Mouse (Mus musculus): ENCODE measurements around the gene Ap1ar.

The Ap1ar gene

GRCm38 (mm10) chr3:127837154-127837865 is at the start of gene Ap1ar:
Ap1ar (minus strand) TSS chr3:127837523.
- DNase-seq (ENCODE audit: low read depth, low spot score) = peak; percentile 81

- no peak for DNase-seq (ENCODE audit: low read depth, low spot score)
Measured at GRCm38 (mm10) chr3:127881684-127882083, 44.4 kb upstream of the Ap1ar start.

GRCm38 (mm10) chr3:127879968-127880367 is 42.6 kb upstream of the Ap1ar start:
- no peak for DNase-seq (ENCODE audit: low read depth, low spot score)

- DNase-seq (ENCODE audit: low read depth, low spot score) = no peak
Measured at GRCm38 (mm10) chr3:127875509-127875908, 38.2 kb upstream of the Ap1ar start.

- DNase-seq (ENCODE audit: low read depth, low spot score) = no peak
Measured at GRCm38 (mm10) chr3:127875059-127875458, 37.7 kb upstream of the Ap1ar start.

GRCm38 (mm10) chr3:127874254-127874883 is 37.0 kb upstream of the Ap1ar start:
- no peak for DNase-seq (ENCODE audit: low read depth, low spot score)

GRCm38 (mm10) chr3:127871575-127871974 is 34.3 kb upstream of the Ap1ar start:
- no peak for DNase-seq (ENCODE audit: low read depth, low spot score)

- DNase-seq (ENCODE audit: low read depth, low spot score) = no peak
Measured at GRCm38 (mm10) chr3:127868880-127869279, 31.6 kb upstream of the Ap1ar start.

GRCm38 (mm10) chr3:127868046-127868758 is 30.9 kb upstream of the Ap1ar start:
- DNase-seq (ENCODE audit: low read depth, low spot score) = no peak

GRCm38 (mm10) chr3:127864242-127864641 is 26.9 kb upstream of the Ap1ar start:
- DNase-seq (ENCODE audit: low read depth, low spot score) = no peak

GRCm38 (mm10) chr3:127863571-127863970 is 26.2 kb upstream of the Ap1ar start:
- no peak for DNase-seq (ENCODE audit: low read depth, low spot score)

- no peak for DNase-seq (ENCODE audit: low read depth, low spot score)
Measured at GRCm38 (mm10) chr3:127862479-127862878, 25.2 kb upstream of the Ap1ar start.

- no peak for DNase-seq (ENCODE audit: low read depth, low spot score)
Measured at GRCm38 (mm10) chr3:127861340-127861739, 24.0 kb upstream of the Ap1ar start.

- DNase-seq (ENCODE audit: low read depth, low spot score) = no peak
Measured at GRCm38 (mm10) chr3:127853431-127854206, 16.3 kb upstream of the Ap1ar start.

GRCm38 (mm10) chr3:127852722-127853121 is 15.4 kb upstream of the Ap1ar start:
- no peak for DNase-seq (ENCODE audit: low read depth, low spot score)

- no peak for DNase-seq (ENCODE audit: low read depth, low spot score)
Measured at GRCm38 (mm10) chr3:127850776-127851646, 13.7 kb upstream of the Ap1ar start.

- DNase-seq (ENCODE audit: low read depth, low spot score) = no peak
Measured at GRCm38 (mm10) chr3:127849922-127850321, 12.6 kb upstream of the Ap1ar start.

- DNase-seq (ENCODE audit: low read depth, low spot score) = no peak
Measured at GRCm38 (mm10) chr3:127848088-127848808, 10.9 kb upstream of the Ap1ar start.

- DNase-seq (ENCODE audit: low read depth, low spot score) = no peak
Measured at GRCm38 (mm10) chr3:127843941-127844327, 6.6 kb upstream of the Ap1ar start.

GRCm38 (mm10) chr3:127843324-127843940 is 6.1 kb upstream of the Ap1ar start:
- no peak for DNase-seq (ENCODE audit: low read depth, low spot score)

Data from WW6 (cell line).